ENCODE assay signal across 7 mouse cellular contexts in genomic region chr12:59129038-59129437, GRCm38 (mm10). TPM values are rescaled to one million over a fixed set of nuclear protein-coding genes. Genes with fewer than 3 reads are reported as not detected.
A peak's percentile ranks its signal among the peaks of the same experiment; 100 is the strongest.
DNase-seq lines count a peak whose midpoint lies in the region; ATAC-seq and TF ChIP-seq lines count a peak whose summit lies in the region.

No protein-coding gene starts in this region.

- H3K27ac ChIP-seq in liver, embryonic 13.5 days, result no peak overlapping the region
- peak overlapping the region; percentile 58; the same call in 1 of the 2 replicates for H3K27ac ChIP-seq in embryonic facial prominence, embryonic 15.5 days (replicated peaks)
- 0 out of 2 replicates have a peak overlapping the region, but pooled peaks have one; percentile 19 for H3K27ac ChIP-seq in kidney, embryonic 15.5 days
- H3K27ac ChIP-seq in midbrain, postnatal 0 days (ENCODE audit: low read depth, low read length), result no peak overlapping the region

- ATAC-seq in liver, embryonic 13.5 days (ENCODE audit: low read depth), result no peak
- ATAC-seq in embryonic facial prominence, embryonic 15.5 days (ENCODE audit: insufficient number of reproducible peaks, low FRiP score, low TSS enrichment, low read depth), result no peak
- ATAC-seq in kidney, embryonic 15.5 days (replicated peaks; ENCODE audit: low FRiP score), result no peak
- no peak for ATAC-seq in midbrain, postnatal 0 days (ENCODE audit: low FRiP score)

- no peak overlapping the region for H3K4me3 ChIP-seq in liver, embryonic 13.5 days (replicated peaks)
- H3K4me3 ChIP-seq in embryonic facial prominence, embryonic 15.5 days (replicated peaks), result peak overlapping the region; percentile 92; the same call in 1 of the 2 replicates
- peak overlapping the region; percentile 92 for H3K4me3 ChIP-seq in kidney, embryonic 15.5 days (replicated peaks)
- peak overlapping the region; percentile 85; the same call in 1 of the 2 replicates for H3K4me3 ChIP-seq in midbrain, postnatal 0 days (ENCODE audit: low read depth, low read length)

- H3K4me2 ChIP-seq in liver, embryonic 13.5 days, result 0 out of 2 replicates have a peak overlapping the region, but pooled peaks have one; percentile 2
- peak overlapping the region; percentile 63 for H3K4me2 ChIP-seq in embryonic facial prominence, embryonic 15.5 days (replicated peaks)
- H3K4me2 ChIP-seq in kidney, embryonic 15.5 days, result peak overlapping the region; percentile 64
- H3K4me2 ChIP-seq in midbrain, postnatal 0 days (ENCODE audit: low read depth, low read length, poor library complexity, severe bottlenecking), result peak overlapping the region; percentile 73

- no peaks in the 10 kb centered on the region for H3K27me3 ChIP-seq in liver, embryonic 13.5 days
- H3K27me3 ChIP-seq in embryonic facial prominence, embryonic 15.5 days, result no peaks in the 10 kb centered on the region
- H3K27me3 ChIP-seq in kidney, embryonic 15.5 days, result no peaks in the 10 kb centered on the region
- H3K27me3 ChIP-seq in midbrain, postnatal 0 days (ENCODE audit: insufficient read depth, low read length), result no peaks in the 10 kb centered on the region

- H3K4me1 ChIP-seq in liver, embryonic 13.5 days (replicated peaks), result peaks cover 40% of the 10 kb centered on the region
- H3K4me1 ChIP-seq in embryonic facial prominence, embryonic 15.5 days, result peaks cover 11% of the 10 kb centered on the region
- H3K4me1 ChIP-seq in kidney, embryonic 15.5 days, result peaks cover 22% of the 10 kb centered on the region
- H3K4me1 ChIP-seq in midbrain, postnatal 0 days (ENCODE audit: insufficient read depth, low read length), result peaks cover 9% of the 10 kb centered on the region

- no peaks in the 10 kb centered on the region for H3K9me3 ChIP-seq in liver, embryonic 13.5 days (replicated peaks)
- no peaks in the 10 kb centered on the region for H3K9me3 ChIP-seq in embryonic facial prominence, embryonic 15.5 days (replicated peaks)
- no peaks in the 10 kb centered on the region for H3K9me3 ChIP-seq in kidney, embryonic 15.5 days (replicated peaks)
- no peaks in the 10 kb centered on the region for H3K9me3 ChIP-seq in midbrain, postnatal 0 days (ENCODE audit: low read length)

- no peak for TF ChIP-seq CTCF in midbrain, postnatal 0 days (IDR thresholded peaks at IDR 0.05)

- 55% methylated on average over 7 of the region's 7 CpGs for WGBS in liver, embryonic 13.5 days (ENCODE audit: insufficient replicate concordance)
- 41% methylated on average over 7 of the region's 7 CpGs for WGBS in embryonic facial prominence, embryonic 15.5 days
- 32% methylated on average over 7 of the region's 7 CpGs for WGBS in kidney, embryonic 15.5 days
- 43% methylated on average over 7 of the region's 7 CpGs for WGBS in midbrain, postnatal 0 days

- no peak overlapping the region for H3K9ac ChIP-seq in liver, embryonic 13.5 days
- no peak overlapping the region for H3K9ac ChIP-seq in embryonic facial prominence, embryonic 15.5 days
- H3K9ac ChIP-seq in kidney, embryonic 15.5 days, result no peak overlapping the region
- H3K9ac ChIP-seq in midbrain, postnatal 0 days (replicated peaks; ENCODE audit: low read length, poor library complexity, severe bottlenecking), result no peak overlapping the region

- no peaks in the 10 kb centered on the region for H3K36me3 ChIP-seq in liver, embryonic 13.5 days
- no peaks in the 10 kb centered on the region for H3K36me3 ChIP-seq in embryonic facial prominence, embryonic 15.5 days
- H3K36me3 ChIP-seq in kidney, embryonic 15.5 days, result no peaks in the 10 kb centered on the region
- no peaks in the 10 kb centered on the region for H3K36me3 ChIP-seq in midbrain, postnatal 0 days (ENCODE audit: insufficient read depth, low read length)

- no peak for DNase-seq in liver, embryonic 13.5 days
- no peak for DNase-seq in liver
- DNase-seq in midbrain, postnatal 0 days (ENCODE audit: low spot score), result peak; percentile 2
- DNase-seq in ovary, postnatal 36 days (ENCODE audit: low spot score), result no peak
- DNase-seq in yolk sac, embryonic 10.5 days (ENCODE audit: low spot score), result no peak

RNA-seq across cellular contexts. Expression of gene Mia2, which starts 33.4 kb away (rescaled TPM):
- 47.8 and 63.2 TPM in 2 replicates for polyA plus RNA-seq in liver, embryonic 13.5 days (2015; fragmentation: Nextera tagmentation; extraction: Ambion mirVana)
- polyA plus RNA-seq in embryonic facial prominence, embryonic 15.5 days (2015; fragmentation: Nextera tagmentation; extraction: Ambion mirVana), result 58.2 and 59.0 TPM in 2 replicates
- 70.5 and 75.2 TPM in 2 replicates for polyA plus RNA-seq in kidney, embryonic 15.5 days (2015; fragmentation: Nextera tagmentation; extraction: Ambion mirVana)
- total RNA-seq in midbrain, postnatal 0 days (2014; rRNA removed), result 21.6 and 36.1 TPM in 2 replicates
- 24.7 and 34.2 TPM in 2 replicates for polyA plus RNA-seq in midbrain, postnatal 0 days (2015; fragmentation: Nextera tagmentation; extraction: Ambion mirVana)

Comparison
In these comparisons a context has a peak if more than half of its experiments do, and no peak if none do; other contexts are left out.
1. H3K27ac ChIP-seq: peak in embryonic facial prominence, embryonic 15.5 days (single experiment) and kidney, embryonic 15.5 days (single experiment); none in liver, embryonic 13.5 days (single experiment) and midbrain, postnatal 0 days (single experiment).
2. H3K4me2 ChIP-seq: peak in every context shown above with its lines; median percentile 73 in midbrain, postnatal 0 days; 64 in kidney, embryonic 15.5 days; 63 in embryonic facial prominence, embryonic 15.5 days; 2 in liver, embryonic 13.5 days.